Mouse (Mus musculus) cerebellum, postnatal 14 days (tissue): ENCODE results near the gene Tmem189.

Experiments
- DNase-seq, 2 experiments: peaks; one replicate each; pipeline ENCODE4 v3.0.0; 2021; ENCODE audit warnings: mixed read lengths in 2 of 2

Tmem189 gene

DNA sequence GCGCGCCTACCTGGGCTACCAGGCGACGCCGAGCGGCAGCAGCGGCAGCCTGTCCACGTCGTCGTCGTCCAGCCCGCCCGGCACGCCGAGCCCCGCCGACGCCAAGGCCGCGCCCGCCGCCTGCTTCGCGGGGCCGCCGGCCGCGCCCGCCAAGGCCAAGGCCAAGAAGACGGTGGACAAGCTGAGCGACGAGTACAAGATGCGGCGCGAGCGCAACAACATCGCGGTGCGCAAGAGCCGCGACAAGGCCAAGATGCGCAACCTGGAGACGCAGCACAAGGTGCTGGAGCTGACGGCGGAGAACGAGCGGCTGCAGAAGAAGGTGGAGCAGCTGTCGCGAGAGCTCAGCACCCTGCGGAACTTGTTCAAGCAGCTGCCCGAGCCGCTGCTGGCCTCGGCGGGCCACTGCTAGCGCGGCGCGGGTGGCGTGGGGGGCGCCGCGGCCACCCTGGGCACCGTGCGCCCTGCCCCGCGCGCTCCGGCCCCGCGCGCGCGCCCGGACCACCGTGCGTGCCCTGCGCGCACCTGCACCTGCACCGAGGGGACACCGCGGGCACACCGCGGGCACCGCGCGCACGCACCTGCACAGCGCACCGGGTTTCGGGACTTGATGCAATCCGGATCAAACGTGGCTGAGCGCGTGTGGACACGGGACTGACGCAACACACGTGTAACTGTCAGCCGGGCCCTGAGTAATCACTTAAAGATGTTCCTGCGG, at the start of gene Tmem189:
TSS of gene Tmem189 (minus strand) at position 322 of the 718 bp plus-strand sequence.
- DNase-seq: peak; percentile 46 to 62

DNA sequence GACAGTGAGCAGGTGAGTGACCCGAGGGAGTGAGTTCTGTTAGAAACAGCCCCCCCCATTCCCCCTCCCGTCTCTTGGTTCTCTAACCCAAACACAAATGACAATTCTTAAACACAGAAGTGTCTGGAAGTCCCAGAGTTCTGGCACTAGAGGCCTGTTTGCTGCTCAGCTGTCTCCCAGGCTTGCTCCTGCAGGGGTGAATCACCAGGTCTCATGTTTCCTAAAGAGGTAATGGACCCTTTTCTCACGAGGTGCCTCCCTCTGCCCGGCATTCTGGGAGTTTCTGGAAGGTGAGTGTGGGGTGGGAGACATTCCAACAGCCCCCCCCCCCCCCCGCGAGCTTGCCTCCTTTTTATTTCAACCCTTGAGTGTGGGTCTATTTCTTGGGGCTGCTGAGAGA, 49.4 kb upstream of the Tmem189 start:
- DNase-seq: no peak

DNA sequence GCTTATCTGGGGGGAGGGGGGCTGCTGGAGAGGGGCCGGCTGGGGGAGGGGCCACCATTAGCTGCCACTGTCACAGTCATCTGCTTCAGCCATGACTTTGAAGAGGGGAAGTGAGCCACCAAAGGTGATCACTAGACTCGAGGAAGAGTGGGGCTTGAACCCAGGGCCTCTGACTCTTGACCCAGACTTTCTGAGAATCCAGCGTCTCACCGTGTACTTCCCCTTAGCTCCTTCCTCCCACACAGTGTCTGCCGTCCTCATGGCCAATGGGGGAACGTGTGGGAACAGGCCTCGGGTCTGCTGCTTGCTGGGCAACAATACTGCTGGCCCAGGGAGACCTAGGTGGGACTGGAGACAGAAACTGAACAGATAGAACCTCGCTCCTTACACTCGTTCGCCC, 45.2 kb upstream of the Tmem189 start:
- no peak for DNase-seq

DNA sequence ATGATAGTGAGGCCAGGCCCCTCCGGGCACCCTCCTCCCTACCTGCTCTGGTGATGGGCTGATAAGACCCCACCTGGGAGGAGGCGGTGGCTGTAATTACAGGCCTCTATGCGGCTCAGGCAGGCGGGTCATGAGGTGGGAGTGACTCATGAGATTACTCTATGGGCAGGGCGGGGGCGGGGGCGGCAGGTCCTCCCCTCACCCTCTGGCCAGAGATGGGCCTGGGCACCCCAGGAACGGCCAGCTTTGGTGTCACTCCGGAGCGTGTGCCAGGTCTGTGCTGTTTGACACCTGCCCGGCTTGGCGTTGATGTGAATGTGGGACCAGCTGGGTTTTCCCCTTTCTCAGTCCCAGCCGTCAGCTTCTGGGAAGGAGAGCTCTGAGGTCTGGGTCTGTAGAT, 41.5 kb upstream of the Tmem189 start:
- DNase-seq: peak; percentile 25 to 45

DNA sequence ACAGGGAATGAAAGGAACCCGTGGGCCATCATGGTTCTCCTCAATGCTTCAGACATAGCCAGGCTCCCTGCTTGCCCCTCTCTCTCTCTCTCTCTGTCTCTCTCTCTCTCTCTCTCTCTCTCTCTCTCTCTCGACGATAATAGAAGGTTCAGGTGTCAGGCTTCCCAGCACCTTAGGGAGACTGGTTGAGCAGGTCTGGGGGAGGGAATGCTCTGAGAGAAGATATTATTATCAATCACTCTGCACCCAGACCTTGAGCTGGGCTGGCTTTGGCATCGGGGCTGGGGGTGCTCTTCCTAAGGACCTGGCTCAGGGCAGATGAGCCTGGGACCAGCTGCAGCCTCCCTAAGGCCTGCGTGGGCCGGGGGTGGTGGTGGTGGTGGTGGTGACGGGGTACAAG, 40.4 kb upstream of the Tmem189 start:
- DNase-seq: no peak

DNA sequence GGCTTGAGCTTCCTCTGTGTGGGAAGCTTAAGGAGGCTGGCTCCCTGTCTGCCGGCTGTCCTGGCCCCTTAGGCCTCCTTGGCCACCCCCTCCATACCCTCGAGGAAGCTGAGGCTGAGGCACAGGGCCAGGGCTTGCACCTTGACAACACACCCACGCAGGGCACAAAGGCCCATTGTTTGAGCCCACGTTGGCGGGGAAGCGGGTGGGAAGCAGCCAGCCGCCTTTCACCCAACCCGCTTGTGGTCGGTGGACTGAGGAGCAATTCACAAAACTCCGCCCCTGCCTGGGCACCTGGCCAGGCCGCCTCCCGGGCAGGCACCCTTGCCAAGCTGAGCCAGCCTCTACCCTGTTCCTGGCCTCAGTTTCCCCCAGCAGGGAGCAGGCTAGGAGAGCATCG, 37.5 kb upstream of the Tmem189 start:
- peak; percentile 36 to 51 for DNase-seq

DNA sequence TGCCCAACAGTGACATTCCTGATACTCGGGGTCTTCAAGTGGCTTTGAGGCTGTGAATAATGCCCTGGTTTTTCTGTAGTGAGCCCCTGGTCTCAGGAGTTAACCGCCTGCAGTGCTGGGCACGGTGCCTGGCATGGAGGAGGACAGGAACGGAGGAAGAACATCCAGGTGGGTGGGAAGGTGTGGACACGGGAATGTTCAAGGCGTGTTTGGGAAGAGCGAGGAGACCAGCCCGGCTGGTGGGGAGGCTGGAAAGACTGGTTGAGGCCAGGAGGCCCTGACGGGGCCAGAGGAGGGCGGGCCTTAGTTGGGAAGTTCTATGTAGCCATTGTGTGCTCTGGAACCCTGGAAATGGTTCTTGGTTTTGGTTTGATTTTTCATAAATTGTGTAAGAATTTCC, 36.3 kb upstream of the Tmem189 start:
- no peak for DNase-seq

DNA sequence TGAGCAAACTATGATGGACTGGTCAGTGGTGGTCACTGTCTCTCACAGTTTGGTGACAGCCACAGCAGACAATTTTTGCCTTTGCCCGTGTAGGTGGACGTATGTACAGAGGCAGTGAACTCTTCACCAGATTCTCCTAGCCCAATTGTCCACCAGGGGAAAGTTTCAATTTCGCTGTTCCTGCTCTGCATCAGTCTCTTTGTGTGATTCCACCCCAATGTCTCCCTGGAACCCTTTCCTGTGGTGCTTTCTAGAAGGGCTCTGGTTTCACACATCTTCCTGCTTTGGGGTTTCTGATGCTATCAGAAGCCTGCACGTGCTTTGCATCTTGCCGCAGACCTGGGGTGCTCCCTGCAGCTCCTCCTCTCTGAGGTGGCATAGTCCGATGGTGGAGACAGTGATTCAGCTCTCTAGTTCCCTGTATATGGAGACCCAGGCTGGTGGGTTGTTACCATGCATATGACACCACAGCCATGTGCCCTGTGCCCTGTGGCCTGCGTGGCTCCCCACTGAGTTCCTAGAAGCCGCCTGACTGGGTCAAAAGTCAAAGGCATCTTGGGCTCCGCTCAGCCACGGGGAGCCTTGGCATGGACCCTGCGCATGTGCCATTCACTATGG, 34.1 kb upstream of the Tmem189 start:
- DNase-seq: no peak

DNA sequence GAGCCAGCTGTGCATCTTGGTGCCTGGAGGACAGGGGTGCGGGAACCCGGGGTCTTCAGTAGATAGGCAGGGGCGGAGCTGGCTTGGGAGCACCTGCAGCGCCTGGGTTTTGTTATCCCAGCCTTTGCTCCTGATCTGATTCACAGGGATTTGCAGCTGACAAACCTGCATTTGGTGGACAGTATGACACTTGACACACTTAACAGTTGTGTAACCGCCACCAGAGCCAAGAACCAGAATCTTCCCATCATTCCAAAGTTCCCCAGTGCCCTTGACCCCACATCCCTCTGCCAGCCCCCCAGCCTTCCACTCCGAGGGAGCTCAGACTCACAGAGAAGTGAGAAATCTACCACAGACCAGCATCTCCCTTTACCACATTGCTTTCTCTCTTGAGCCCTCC, 32.9 kb upstream of the Tmem189 start:
- DNase-seq: no peak

DNA sequence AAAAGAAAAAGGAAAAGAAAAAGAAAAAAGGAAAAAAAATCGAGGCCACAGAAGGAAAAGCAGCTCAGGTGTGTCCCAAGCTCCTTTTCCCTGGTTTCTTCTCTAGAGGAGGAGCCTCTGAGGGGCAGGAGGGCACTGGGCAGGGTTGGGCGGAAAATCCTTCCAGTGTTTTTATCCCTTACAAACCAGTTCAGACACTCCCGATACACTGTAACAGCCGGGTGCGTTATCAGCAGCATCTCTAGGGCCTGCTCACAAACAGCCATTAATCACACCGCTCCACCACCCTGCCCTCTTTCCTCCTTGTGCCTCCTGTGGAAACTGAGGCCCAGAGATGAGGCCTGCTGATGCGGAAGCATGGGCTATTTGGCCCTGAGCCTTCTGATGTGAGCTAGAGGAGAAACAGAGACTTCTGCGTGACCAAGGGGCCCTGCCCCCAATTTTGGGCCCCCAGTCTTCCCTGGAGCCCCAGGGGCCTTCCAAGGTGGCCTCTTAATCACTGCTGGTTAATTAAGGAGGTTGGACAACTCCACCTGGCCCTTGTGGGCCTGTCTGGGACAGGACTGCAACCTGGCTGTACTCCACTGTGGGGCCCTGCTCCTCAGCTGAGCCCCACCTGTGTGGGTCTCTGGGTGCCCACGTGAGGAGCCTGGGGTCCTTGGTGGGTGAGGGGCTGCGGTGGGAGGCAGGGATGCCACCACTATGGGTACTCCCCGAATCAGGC, 31.7 kb upstream of the Tmem189 start:
- DNase-seq: no peak

DNA sequence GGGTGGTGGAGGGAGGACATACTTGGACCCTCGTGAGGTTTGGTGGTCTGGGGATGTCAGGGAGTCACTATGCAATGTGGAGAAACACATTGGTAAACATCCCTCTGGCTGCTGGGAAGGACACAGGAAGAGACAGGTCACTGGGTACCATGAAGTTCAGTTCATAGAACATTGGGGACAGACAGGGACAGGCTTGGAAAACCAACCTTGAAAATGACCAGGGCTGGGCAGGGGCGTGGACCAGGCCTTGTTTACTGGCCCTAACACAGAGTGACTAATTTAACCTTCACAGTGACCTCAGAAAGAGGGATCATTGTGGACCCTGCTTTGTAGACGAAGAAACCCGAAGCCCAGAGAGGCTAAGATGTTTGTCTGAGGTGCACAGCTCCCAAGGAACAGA, 29.9 kb upstream of the Tmem189 start:
- no peak for DNase-seq

DNA sequence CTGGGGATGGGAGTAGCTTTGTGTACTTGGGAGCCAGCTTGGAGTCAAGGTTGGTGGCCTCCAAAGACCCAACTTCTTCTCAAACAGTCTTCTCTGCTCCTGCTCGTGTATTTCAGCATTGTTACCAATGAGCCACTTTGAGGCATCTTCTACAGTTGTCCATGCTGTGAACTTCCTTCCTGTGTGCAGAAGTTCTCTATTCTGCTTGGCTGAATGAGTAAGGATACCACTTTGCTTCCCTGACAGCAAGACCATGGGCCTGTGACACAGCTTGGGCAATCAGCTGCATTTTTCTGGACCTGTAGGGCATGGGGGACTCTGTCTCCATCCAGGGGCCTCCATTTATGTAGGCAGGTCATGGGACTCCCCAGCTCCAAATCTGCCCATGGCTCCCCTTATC, 27.6 kb upstream of the Tmem189 start:
- no peak for DNase-seq

DNA sequence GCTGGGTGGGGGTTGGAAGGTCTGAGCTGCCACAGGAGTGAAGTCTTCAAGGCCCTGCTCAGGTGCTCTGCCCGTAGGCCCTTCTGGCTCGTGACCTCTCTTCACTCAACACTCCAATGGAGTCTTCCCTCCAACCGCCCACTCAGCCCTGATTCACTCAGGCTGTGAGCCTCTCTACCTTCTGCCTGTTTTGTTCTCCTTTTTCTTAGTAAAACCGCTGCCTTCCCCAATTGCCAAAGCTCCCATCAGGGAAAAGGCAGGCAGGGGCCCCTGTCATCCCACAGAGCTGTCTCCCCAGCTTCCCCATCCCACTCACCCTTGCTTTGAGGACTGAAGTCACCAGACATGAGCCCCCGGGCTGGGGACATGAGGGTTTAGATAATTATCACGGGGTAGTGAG, 25.4 kb upstream of the Tmem189 start:
- no peak for DNase-seq

DNA sequence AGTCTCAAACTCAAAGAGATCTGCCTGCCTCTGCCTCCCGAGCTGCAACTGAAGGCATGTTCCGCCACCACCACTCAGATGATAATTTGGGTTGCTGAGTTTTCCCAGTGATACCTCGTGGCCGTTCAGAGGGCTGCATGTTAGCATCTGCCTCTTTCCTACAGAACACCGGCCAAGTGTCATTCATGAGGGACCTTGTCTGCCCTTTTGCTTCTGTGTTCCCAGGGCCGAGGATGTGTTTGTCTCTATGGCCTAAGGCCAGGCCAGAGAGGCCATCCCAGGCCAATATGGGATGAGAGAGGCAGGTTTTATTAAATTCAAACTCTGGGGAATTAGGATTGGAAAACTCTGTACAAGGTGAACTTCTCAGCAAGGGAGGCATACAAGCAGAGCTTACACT, 24.7 kb upstream of the Tmem189 start:
- DNase-seq: no peak

DNA sequence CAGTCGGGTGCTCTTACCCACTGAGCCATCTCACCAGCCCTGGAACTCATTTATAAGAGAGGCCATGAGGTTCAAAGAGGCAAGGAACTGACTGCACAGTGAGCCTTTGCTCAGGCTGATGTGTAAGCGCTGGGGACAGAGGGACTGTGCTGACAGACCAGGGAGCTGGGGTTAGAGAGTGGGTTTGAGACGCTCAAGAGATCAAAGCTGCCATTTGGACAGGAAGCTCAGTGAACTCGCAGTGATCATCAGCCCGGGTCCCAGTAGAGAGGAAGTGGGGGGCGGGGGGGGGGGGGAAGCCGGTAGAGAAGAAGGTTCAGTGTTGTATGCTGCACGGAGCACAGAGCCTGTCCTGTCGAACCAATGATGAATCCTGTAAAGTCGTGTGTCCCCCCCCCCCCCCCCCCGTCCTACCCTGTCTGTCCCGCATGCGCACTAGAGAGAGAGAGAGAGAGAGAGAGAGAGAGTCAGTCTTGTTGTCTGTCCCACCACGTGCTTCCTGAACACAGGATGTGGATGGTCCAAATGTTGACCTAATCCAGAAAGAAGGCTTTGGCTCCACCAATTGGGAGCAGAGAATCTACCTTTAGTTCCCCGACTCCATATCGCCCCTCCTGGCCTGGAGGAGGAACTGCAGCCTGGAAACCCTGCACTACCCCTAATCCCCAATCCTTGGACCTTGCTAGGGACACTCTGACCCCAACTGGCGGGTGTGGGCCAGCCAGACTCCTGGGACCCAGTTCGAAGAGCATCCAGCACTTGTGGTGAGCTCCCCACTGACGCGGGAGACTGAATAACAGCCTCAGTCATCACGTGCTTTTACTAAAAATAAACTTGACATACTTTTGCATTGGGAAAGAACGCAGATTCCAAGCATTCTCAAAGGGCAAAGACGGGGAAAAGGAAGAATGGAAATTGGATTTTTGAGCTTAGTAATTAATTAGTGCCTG, 23.5 kb upstream of the Tmem189 start:
- DNase-seq: no peak

DNA sequence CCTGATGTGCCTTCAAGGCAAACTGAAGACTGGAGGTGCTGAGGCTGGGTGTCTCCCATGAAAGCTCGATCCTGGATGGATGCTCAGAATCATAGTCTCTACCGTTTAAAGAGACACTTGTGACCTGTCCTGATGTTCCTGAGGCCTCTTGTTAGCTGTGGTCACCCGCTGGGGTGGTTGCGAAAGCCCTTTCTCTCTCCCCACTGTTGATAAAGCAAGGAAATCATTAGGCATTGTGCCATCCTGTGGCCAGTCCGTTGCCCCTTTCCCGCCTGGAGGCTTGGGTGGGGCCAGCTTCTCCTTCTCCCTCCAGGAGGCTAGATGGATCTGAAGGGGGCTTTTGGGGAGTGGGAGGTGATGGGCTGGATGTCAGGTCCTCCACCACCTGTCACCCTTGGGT, 21.0 kb upstream of the Tmem189 start:
- DNase-seq: no peak

DNA sequence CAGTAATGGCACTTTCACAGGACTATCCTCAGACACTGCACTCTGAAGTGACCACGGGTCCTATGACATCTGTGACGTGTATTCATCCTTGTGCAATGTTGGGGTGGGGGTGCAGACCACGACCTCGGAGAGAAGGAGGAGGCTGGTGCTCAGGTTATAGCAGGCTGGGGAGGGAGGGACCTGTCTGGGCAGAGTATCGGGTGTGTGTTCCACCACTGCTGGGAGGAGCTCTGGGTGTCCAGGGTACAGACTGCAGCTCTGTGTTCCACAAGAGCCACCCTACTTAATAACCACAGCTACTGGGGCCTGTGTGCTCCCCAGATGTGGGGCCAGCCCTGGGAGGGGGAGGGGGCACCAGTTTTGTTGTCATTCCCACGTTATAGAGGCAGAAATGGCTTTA, 20.3 kb upstream of the Tmem189 start:
- no peak for DNase-seq

DNA sequence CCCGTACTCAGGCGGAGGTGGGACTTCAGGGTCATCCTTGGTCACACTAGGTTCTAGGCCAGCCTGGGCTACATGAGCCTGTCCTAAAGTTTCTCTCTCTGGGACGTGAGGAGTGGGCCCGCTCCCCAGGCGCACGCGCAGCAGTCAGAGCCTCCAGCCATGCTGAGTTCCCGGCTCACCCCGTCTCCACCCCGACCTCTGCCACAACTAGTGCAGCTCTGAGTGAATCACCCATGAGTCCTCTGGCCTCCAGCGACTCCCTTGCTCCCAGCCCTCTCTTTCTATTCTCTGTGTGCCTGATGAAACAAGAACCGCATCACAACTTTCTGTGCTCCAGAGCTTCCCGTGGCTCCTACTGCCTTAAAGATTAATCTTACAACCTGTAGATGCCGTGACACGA, 18.8 kb upstream of the Tmem189 start:
- DNase-seq: no peak

DNA sequence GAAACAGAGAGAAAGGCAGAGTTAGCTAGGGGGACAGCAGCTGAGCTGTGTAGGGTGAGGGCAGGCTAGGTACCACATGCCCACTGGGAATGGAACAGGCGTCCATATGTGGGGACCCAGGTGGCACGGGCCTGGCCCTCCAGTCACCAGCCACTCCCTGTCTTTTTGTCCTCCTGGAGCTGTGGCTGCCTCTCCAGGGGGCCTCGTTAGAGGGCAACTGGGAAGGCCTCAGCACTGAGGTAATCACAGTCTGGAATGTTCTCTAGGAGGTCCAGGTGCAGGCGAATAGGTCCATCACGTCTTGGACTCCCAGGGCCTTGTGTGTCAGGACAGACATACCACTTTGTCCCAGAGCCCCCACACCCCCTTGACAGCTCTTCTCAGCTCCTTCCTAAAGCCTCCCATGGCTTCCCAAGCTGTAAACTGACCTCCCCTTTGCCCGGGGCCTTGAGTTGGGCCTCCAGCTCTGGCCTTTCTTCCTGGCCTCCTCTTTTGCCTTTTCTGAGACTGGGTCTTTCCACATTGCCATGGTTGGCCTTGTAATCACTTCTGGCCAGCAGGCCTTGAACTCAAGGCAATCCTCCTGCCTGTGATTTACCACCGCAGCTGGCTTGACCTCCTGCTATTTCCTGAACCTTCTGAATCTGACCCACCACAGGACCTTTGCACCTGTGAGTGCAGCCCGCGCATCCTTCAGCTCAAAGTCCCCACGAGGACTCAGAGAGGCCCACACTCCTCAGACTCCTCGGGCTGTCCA, 16.7 kb upstream of the Tmem189 start:
- DNase-seq: no peak

DNA sequence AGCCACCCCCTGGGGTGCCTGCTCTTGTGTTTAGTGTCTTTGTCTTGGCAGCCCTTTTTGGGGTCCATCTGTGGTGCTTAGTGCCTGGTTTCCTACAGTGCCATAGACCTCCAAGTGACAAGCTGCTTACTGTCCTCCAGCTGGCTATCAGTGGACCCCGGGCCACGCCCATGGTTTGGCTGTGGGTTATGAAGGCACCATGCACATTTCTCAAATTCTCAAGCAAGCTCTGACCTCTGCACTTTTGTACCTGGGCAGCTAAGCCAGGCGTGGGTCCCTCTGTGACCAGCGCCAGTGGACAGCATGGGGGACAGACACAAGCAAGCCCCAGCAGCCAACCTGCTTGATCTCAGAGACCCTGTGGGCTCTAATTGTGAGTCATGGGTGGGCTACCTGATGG, 14.8 kb upstream of the Tmem189 start:
- no peak for DNase-seq

DNA sequence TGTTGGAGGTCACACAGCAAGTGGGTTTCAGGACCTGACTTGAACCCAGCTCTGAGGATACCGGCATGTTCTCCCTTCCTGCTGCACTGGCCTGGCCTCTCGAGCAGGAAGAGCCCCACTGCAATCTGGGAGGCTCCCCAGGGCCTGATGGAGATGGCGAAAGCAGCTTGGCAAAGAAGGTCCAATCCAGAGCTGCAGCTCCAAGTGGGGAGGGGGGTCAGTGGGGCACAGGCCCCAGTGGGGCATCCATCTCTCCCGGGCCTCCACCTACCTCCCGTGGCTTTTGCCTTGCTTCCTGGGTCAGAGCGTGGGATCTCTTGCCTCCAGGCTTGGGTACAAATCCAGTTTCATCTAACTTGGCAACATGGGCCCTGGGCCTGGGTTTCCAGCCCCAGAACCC, 12.5 kb upstream of the Tmem189 start:
- no peak for DNase-seq

DNA sequence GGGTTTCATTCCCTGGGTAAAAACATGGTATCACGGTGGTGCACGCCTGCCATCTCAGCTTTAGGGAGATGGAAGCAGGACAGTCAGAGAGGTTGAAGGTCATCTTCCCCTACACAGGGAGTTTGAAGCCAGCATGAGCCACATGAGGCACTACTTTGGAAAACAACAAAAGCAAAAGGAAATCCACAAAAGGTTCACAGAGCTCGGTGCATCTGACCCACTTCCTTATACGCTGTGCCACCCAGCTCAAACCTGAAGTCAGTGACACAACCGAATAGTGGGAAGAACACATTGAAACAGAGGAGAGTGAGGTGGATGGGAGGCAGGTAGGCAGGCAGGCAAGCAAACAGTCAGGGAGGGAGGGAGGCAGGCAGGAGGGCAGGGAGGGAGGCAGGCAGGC, 11.8 kb upstream of the Tmem189 start:
- no peak for DNase-seq
